Mouse (Mus musculus): ENCODE results near the gene Mef2b. TPM values are rescaled to one million over a fixed set of nuclear protein-coding genes. Genes with fewer than 3 reads are reported as not detected.

The Mef2b gene
- total and polyA plus RNA-seq, 2 experiments from 2014 or later, result 0.55 to 1.5 TPM

DNA sequence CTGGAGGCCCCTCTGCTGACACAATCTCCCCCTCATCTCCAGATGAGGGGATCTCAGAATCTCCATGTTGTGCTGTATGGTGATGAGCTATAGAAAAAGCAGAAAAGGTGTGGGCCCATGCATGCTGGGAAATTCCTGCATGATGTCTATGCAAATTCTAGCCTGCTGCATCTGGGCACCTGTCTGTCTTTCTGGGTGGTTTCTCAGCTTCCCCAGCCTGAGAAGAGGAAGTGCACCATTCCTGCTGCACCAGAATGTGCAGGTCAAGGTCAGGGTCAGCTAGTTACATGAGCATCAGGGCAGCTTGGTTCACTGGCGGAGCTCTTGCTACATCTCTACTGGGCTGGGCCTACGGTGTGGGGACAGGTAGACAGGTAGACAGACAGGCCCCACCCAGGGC, 29.1 kb upstream of the Mef2b start:
- H3K4me3 ChIP-seq (ENCODE audit: low read depth, low read length), result no peak overlapping the region
- peaks cover 2% of the 10 kb centered on the region; the same call in 1 of the 2 replicates for H3K4me1 ChIP-seq (ENCODE audit: insufficient read depth, low read length)
- H3K4me2 ChIP-seq (ENCODE audit: low read depth, low read length, poor library complexity, severe bottlenecking), result no peak overlapping the region
- H3K27ac ChIP-seq (ENCODE audit: low read depth, low read length), result no peak overlapping the region
- ATAC-seq (ENCODE audit: low FRiP score) (no peak), DNase-seq (ENCODE audit: low spot score) (no peak)
- H3K27me3 ChIP-seq (ENCODE audit: insufficient read depth, low read length), result no peaks in the 10 kb centered on the region
- H3K9ac ChIP-seq (replicated peaks; ENCODE audit: low read length, poor library complexity, severe bottlenecking), result no peak overlapping the region
- H3K9me3 ChIP-seq (ENCODE audit: low read length), result no peaks in the 10 kb centered on the region
- peaks cover 67% of the 10 kb centered on the region for H3K36me3 ChIP-seq (ENCODE audit: insufficient read depth, low read length)
- WGBS, result 97% methylated on average over 2 of the region's 2 CpGs
- no peak for TF ChIP-seq CTCF (IDR thresholded peaks at IDR 0.05)

DNA sequence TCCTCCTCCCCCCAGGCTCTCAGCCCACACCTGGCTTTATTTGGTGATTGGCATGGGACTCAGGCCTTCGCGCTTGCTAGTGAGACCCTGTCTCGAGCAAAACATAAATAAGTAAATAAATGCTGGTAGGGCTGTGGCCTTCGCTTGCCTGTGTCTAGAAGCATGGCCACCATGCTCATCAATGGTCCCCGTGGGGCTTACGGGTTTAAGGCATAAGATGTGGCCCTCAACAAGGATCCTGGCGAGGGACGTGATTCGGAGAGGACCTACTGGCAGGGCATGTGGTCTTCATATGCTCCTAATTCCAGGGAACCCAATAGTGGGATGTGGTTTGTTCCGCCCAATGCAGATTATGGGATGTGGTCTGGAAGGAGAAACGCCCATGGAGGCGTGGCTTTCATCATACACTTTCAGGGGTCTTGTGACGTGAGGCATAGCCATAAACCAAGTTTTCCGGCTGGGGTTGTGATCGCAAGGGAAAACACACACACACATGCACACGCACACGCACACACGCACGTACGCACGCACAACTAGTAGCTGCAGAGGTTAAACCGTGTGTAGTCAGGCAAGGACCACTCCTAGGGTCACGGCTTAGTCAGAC, 28.2 kb upstream of the Mef2b start:
- no peak for ATAC-seq (ENCODE audit: low FRiP score)

DNA sequence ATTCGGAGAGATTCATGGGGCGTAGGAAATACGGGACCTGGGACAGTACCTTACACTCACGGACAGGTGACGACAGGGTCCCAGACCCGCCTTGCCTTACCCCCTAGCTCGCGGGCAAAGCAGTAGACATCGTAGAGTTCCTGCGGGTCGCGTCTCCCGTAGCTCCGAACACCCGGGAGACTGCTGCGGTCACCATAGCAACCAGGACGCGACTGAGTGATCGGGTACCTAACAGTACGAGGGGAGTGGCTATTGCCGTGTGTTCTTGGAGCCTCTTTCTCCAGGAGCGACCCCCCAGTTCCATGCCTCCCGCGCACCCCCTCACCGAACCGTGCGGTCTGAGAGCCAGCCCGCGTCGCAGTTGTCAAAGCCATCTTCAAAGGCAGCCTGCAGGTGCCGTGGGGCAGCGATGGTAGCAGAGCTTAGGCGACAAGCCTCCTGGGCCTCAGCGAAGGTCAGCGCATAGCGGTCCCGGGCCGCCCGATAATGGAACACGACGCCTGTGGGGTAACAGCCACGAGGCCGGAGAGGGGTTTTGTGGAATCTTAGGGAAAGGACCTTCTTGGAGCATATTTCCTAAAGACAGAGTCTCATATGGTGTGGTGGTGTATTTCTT, 27.0 kb upstream of the Mef2b start:
- TF ChIP-seq CTCF (IDR thresholded peaks at IDR 0.05), result no peak
- H3K4me1 ChIP-seq (ENCODE audit: insufficient read depth, low read length), result peaks cover 3% of the 10 kb centered on the region; the same call in 1 of the 2 replicates
- H3K27ac ChIP-seq (ENCODE audit: low read depth, low read length), result no peak overlapping the region
- no peaks in the 10 kb centered on the region for H3K27me3 ChIP-seq (ENCODE audit: insufficient read depth, low read length)
- H3K4me3 ChIP-seq (ENCODE audit: low read depth, low read length), result no peak overlapping the region
- H3K36me3 ChIP-seq (ENCODE audit: insufficient read depth, low read length), result peaks cover 51% of the 10 kb centered on the region
- 11% methylated on average over 43 of the region's 43 CpGs for WGBS
- DNase-seq (ENCODE audit: low spot score), result peak; percentile 32
- no peak for ATAC-seq (ENCODE audit: low FRiP score)
- no peak overlapping the region for H3K4me2 ChIP-seq (ENCODE audit: low read depth, low read length, poor library complexity, severe bottlenecking)
- H3K9me3 ChIP-seq (ENCODE audit: low read length), result no peaks in the 10 kb centered on the region
- peak overlapping the region; percentile 46; the same call in 1 of the 2 replicates for H3K9ac ChIP-seq (replicated peaks; ENCODE audit: low read length, poor library complexity, severe bottlenecking)

More for the DNA sequence above, 28.2 kb upstream of the Mef2b start:
- H3K27ac ChIP-seq (ENCODE audit: low read depth, low read length), result no peak overlapping the region
- H3K27me3 ChIP-seq (ENCODE audit: insufficient read depth, low read length), result no peaks in the 10 kb centered on the region
- no peak overlapping the region for H3K4me3 ChIP-seq (ENCODE audit: low read depth, low read length)
- WGBS, result 62% methylated on average over 23 of the region's 23 CpGs
- peaks cover 62% of the 10 kb centered on the region for H3K36me3 ChIP-seq (ENCODE audit: insufficient read depth, low read length)
- no peak overlapping the region for H3K9ac ChIP-seq (replicated peaks; ENCODE audit: low read length, poor library complexity, severe bottlenecking)
- peaks cover 2% of the 10 kb centered on the region; the same call in 1 of the 2 replicates for H3K4me1 ChIP-seq (ENCODE audit: insufficient read depth, low read length)
- DNase-seq (ENCODE audit: low spot score), result no peak
- no peak overlapping the region for H3K4me2 ChIP-seq (ENCODE audit: low read depth, low read length, poor library complexity, severe bottlenecking)
- H3K9me3 ChIP-seq (ENCODE audit: low read length), result no peaks in the 10 kb centered on the region
- TF ChIP-seq CTCF (IDR thresholded peaks at IDR 0.05), result no peak

DNA sequence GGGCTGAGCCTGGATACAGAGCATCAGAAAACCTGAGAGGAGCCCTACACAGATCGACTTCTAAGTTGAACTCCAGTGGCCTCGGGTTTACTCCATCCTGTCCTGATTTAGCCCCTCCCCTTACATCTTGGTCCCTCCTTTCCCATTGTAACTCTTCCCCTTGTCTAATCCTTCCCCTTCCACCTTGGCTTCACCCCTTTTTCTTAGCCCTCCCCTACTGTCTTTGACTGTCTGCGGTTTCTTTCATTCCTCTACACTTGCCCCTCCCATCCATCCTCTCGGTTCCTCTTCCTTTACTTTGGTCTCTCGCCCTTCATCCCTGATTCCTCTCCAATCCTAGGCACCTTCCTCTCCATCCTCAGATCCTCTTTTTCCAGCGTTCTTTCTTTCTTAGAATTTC, 25.0 kb upstream of the Mef2b start:
- no peak for ATAC-seq (ENCODE audit: low FRiP score)
- Histone ChIP-seq H3K4me3 (ENCODE audit: low read depth, low read length) (no peak overlapping the region), H3K27ac (ENCODE audit: low read depth, low read length) (no peak overlapping the region), H3K36me3 (ENCODE audit: insufficient read depth, low read length) (peaks cover 32% of the 10 kb centered on the region), H3K4me1 (ENCODE audit: insufficient read depth, low read length) (peaks cover 9% of the 10 kb centered on the region; the same call in 1 of the 2 replicates), H3K9me3 (ENCODE audit: low read length) (no peaks in the 10 kb centered on the region), H3K27me3 (ENCODE audit: insufficient read depth, low read length) (no peaks in the 10 kb centered on the region), H3K9ac (replicated peaks; ENCODE audit: low read length, poor library complexity, severe bottlenecking) (no peak overlapping the region), H3K4me2 (ENCODE audit: low read depth, low read length, poor library complexity, severe bottlenecking) (no peak overlapping the region)
- TF ChIP-seq CTCF (IDR thresholded peaks at IDR 0.05), result no peak
- WGBS, result 27% methylated on average over 6 of the region's 6 CpGs
- DNase-seq (ENCODE audit: low spot score), result no peak

DNA sequence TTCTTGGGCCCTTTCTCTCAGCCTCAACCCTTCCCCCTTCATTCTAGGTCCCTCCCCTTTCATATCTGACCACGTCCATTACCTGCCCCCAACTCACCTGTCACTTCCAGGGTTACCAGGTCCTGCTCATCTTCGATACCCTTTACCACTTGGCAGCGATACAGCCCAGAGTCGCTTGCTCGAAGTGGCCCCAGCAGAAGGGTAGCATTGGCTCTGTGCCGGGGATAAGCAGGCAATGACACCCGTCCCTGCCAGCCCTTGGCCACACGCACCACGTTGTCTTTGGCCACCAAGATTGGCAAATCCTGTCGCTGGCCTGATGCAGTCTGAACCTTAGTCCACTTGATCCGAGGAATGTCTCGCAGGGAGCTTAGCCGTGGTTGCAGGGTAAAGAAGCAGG, 24.6 kb upstream of the Mef2b start:
- ATAC-seq (ENCODE audit: low FRiP score), result no peak
- Histone ChIP-seq H3K27me3 (ENCODE audit: insufficient read depth, low read length) (no peaks in the 10 kb centered on the region), H3K9ac (replicated peaks; ENCODE audit: low read length, poor library complexity, severe bottlenecking) (no peak overlapping the region), H3K36me3 (ENCODE audit: insufficient read depth, low read length) (peaks cover 28% of the 10 kb centered on the region), H3K27ac (ENCODE audit: low read depth, low read length) (no peak overlapping the region), H3K4me3 (ENCODE audit: low read depth, low read length) (no peak overlapping the region), H3K4me2 (ENCODE audit: low read depth, low read length, poor library complexity, severe bottlenecking) (no peak overlapping the region), H3K9me3 (ENCODE audit: low read length) (no peaks in the 10 kb centered on the region), H3K4me1 (ENCODE audit: insufficient read depth, low read length) (peaks cover 9% of the 10 kb centered on the region; the same call in 1 of the 2 replicates)
- no peak for DNase-seq (ENCODE audit: low spot score)
- WGBS, result 72% methylated on average over 13 of the region's 13 CpGs
- no peak for TF ChIP-seq CTCF (IDR thresholded peaks at IDR 0.05)

- DNase-seq (ENCODE audit: low spot score) (no peak), ATAC-seq (ENCODE audit: low FRiP score) (no peak)
These were observed 21.9 kb upstream of the Mef2b start for GRCm38 (mm10) chr8:70117611-70118010.

More at GRCm38 (mm10) chr8:70117611-70118010, 21.9 kb upstream of the Mef2b start:
- Histone ChIP-seq H3K27ac (ENCODE audit: low read depth, low read length) (0 out of 2 replicates have a peak overlapping the region, but pooled peaks have one; percentile 96), H3K9me3 (ENCODE audit: low read length) (no peaks in the 10 kb centered on the region), H3K27me3 (ENCODE audit: insufficient read depth, low read length) (no peaks in the 10 kb centered on the region), H3K36me3 (ENCODE audit: insufficient read depth, low read length) (peaks cover 7% of the 10 kb centered on the region; the same call in 1 of the 2 replicates), H3K4me1 (ENCODE audit: insufficient read depth, low read length) (peaks cover 7% of the 10 kb centered on the region; the same call in 1 of the 2 replicates), H3K4me2 (ENCODE audit: low read depth, low read length, poor library complexity, severe bottlenecking) (peak overlapping the region; percentile 86), H3K4me3 (ENCODE audit: low read depth, low read length) (peak overlapping the region; percentile 61; the same call in 1 of the 2 replicates), H3K9ac (replicated peaks; ENCODE audit: low read length, poor library complexity, severe bottlenecking) (peak overlapping the region; percentile 87; the same call in 1 of the 2 replicates)
- no peak for TF ChIP-seq CTCF (IDR thresholded peaks at IDR 0.05)
- 13% methylated on average over 9 of the region's 9 CpGs for WGBS
